Mouse (Mus musculus) MN1 (cell line): Measurements from ENCODE around the gene Cyp2a12.
"Not testable (repeated sequence)": the region's sequence is repeated elsewhere in the genome, so short reads cannot be mapped to it uniquely, and the experiment has no call there.

ENCODE experiments used
- DNase-seq: peaks from one replicate; pipeline ENCODE4 v3.0.0-alpha.2; 2016; ENCODE audit warnings: low spot score

Cyp2a12 gene

GRCm38 (mm10) chr7:27028789-27029188, at the start of gene Cyp2a12:
Gene Cyp2a12 (plus strand): TSS chr7:27029081.
- DNase-seq: no peak

- DNase-seq: not testable (repeated sequence)
These were observed 47.4 kb upstream of the Cyp2a12 start for GRCm38 (mm10) chr7:26981464-26981863.

DNA sequence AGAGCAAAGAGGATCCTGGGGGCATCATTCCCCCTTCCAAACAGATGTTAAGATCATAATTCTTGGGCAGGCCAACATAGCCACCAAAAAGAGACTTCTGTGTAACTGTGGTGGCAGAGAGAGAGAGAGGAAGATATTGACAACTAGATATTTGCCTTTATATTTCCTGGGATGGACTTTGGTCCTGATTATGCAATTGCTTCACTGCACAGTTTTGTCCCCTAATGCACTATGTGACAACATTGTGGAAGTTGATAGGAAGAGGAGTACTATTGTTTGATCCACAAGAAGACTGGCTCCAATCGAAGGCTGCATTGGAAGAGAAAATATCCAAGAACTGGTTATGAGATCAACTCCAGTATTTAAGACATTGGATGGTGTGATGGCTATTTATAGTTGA, 46.9 kb upstream of the Cyp2a12 start:
- DNase-seq: not testable (repeated sequence)

- DNase-seq: no peak
These were observed 46.3 kb upstream of the Cyp2a12 start for GRCm38 (mm10) chr7:26982551-26982950.

DNA sequence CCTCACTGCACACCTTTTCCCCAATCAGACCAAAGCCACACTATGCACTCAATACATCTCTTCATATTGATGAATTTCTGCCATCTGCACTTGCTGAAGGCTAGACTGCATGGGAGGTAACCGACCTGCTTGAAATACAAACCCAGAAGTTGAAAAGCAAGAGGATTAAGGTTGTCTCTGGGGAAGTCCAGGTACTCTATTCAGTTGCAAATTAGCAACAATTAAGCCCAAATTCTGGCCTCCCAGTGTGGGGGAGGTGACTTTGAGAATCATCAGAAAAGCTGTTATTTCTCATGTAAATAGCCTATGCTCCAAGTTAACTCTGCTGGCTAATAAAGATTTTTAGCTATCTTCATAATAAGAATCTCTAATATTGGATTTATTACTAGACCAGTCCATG, 45.7 kb upstream of the Cyp2a12 start:
- DNase-seq: not testable (repeated sequence)

DNA sequence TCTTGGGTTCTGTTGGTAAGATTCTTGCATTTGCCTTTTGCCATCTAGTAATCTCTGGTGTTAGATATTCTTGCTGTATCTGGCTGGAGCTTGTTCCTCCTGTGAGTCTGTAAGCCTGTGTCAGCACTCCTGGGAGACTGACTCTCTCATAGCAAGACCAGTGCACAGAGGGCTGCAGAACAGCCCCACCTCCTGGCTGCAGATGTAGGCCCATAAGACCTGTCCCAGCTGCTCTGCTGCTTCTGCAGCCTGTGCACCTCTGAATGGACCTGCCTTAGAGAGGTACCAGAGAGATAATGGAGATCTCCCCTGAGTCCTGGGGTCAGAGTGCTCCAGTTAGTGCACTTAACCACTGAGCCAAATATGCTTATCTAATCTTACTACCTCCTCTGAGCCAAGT, 2.3 kb upstream of the Cyp2a12 start:
- not testable (repeated sequence) for DNase-seq

DNA sequence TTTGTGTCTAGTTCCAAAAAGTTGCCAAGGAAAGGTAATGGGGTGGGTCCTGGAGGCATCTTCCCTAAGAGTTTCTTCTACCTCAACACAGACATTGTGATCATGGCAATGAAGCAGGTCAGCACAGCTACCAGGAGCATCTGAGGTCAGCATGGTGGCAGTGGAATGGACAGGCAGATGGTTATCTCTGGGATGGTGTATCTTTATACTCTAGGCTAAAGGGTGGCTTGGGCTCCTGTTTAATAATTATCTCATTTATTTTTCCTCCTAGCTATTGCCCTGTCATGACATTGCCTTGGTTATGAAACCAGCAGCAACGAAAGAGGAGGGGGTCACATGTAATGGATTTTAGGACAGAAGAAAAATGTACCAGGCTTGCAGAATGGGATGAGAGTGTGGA, 20.0 kb downstream of the Cyp2a12 start:
- not testable (repeated sequence) for DNase-seq

- not testable (repeated sequence) for DNase-seq
These were observed 30.5 kb downstream of the Cyp2a12 start for GRCm38 (mm10) chr7:27059333-27059732.

GRCm38 (mm10) chr7:27059896-27060295, 31.0 kb downstream of the Cyp2a12 start:
- not testable (repeated sequence) for DNase-seq

DNA sequence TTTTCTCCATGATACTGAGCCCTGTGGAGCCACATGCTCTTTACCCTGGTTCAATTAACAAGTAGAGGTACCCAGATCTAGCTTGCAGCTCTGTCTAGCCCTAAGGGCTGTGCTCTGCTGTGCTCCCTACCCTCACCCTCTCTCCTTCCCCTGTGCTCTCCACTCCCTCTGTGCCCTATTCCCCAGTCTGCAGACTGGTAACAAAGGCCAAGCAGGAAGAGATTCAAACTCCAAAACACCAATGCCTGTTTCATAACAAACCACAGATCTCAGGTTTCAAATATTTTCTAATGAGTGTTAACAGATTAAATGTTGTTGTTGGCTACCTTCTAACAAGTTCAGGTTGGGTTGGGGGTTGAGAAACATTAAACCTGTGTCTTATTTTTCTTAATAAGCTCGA, 49.8 kb downstream of the Cyp2a12 start:
- no peak for DNase-seq

GRCm38 (mm10) chr7:27081625-27082024, 52.7 kb downstream of the Cyp2a12 start:
- DNase-seq: no peak
